Mouse (Mus musculus): ENCODE results near the gene Cib4. TPM values are rescaled to one million over a fixed set of nuclear protein-coding genes. Genes with fewer than 3 reads are reported as not detected.
A peak's percentile ranks its signal among the peaks of the same experiment; 100 is the strongest.

The Cib4 gene
- total RNA-seq, 4 experiments from 2014 or later, result not detected

DNA sequence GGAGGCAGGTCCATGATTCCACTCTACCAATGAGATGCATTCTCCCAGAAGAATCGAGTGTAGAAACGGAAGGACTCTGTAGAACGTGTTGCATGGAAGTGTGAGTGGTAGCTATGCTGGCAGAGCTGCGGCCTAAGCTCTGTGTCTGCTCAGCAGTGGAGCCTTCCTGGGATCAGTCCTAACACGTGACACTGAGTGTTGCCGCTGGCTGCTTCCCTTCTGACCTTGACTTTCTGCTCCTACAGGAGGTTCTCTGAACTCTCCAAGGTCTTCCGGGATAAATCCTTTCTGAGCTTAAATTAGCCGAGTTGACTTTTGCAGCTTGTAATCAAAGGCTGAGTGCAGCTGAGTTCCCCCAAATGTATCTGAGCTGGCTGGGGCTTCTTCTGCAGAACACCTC, 28.7 kb upstream of the Cib4 start:
- no peak for DNase-seq (ENCODE audit: low spot score in 2 of 2)

DNA sequence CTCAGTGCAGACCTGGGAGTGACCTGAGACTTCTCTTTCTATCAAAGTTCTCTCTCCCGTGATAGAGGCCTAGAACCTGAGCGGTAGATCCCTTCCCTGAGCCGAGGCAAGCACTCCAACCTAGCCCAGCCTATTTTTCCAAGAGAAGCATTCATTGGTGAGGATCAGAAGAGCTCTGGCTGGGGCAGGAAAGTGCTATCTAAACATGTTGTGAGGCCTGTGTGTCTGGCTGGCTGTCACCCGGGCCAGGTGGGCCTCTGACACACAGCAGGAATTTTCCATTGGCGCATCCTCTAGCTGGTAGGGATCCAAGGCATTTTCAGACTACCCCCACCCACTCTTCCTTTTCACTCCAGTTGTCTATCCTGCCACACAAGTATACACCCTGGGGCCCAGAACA, 26.2 kb upstream of the Cib4 start:
- DNase-seq (ENCODE audit: low spot score in 2 of 2), result no peak

DNA sequence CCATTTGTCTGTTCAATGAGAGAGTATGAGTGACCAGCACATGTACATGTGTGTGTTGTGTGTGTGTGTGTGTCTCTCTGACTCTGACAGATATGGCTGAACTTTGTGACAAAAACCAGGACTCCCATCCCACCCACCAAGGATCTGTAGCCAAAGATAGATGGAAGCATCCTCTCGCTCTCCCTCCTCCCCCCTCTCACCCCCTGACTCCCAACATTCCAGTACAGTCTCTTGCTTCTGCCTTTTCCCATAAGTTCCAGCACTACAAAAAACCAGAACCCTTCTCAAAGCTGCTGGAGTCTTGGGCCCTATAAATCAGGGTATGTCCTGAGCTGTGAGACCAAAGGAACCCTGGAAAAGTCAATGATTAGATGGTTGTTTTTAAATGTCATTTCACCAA, 22.8 kb upstream of the Cib4 start:
- DNase-seq (ENCODE audit: low spot score in 2 of 2), result no peak

DNA sequence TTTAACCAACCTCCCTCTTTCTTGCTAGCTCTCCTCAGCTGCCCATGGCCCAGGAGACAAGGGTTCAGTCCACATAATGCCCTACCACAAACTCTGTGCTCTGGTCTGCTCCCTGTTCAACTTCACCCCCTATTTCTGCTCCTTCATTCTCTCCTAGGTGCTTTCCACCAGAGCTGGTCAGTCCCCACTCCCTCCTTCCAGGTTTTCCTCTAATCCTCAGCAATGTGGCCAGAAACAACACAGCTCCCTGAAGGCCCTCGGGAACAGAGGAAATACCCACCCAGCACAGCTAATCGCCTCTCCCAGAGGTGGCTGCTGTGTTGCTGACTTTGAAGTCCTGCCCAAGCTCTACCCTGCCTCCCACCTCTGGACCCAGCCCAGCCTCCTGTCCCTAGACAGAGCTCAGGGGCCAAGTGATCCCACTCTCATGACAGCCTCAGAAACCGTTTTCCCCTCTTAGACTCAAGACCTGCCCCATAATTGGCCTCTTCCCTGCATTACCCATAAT, 14.4 kb upstream of the Cib4 start:
- no peak for DNase-seq (ENCODE audit: low spot score in 2 of 2)

DNA sequence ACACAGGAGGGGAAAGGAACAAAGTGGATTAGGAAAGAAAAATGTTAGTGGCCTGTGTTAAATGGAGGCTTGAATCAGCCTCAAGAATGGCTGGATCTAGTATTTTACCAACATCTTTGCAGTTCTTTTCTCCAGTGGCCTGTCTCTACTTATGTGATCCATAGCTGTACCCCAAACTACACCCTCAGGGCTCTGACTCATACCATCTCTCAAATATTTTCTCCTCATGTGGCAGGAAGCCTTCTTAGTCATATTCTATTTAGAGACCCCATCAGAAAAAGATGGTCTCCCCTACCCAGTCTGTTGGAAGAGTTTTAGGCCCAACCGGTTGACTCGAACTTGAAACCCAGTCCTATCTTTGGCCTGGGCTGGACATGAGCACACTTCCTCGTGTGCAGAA, 13.8 kb upstream of the Cib4 start:
- DNase-seq (ENCODE audit: low spot score in 2 of 2), result no peak

DNA sequence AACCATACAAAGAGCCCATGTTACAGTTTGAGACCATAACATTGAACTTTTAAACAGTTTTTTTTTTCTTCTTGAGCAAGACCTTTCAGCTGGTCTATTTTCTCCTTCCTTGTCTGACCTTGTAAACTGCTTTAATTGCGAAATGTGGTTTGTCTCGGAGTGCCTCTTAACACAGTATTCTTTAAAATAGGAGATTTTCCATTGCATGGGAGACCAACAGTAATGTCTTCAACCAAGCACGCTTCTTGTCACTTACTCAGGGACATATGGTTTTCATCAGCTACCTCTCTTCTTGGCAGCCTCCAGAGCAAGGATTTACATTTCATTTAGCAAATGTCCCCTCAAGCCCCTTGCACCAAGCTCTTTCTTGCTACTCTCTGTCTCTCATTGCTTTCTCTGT, 10.6 kb upstream of the Cib4 start:
- no peak for DNase-seq (ENCODE audit: low spot score in 2 of 2)

DNA sequence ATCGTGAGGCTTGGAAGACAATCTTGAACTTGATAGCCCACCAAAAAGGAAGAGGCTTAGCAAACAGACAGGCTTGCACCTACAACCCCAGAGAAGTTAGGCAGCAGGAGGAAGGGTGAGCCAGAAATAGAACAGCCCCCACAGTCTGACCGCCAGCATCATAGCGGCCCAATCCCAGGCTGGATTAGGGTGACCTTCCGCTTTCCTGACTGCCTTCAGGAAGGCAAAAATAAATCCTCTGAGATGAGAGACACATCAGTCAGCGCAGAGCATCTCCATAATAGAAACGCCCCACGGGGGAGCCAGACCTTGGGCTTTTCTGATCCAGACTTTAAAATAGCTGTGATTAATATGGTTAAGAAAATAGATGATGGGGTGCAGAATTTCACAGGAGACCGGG, 9.3 kb upstream of the Cib4 start:
- no peak for DNase-seq (ENCODE audit: low spot score in 2 of 2)

DNA sequence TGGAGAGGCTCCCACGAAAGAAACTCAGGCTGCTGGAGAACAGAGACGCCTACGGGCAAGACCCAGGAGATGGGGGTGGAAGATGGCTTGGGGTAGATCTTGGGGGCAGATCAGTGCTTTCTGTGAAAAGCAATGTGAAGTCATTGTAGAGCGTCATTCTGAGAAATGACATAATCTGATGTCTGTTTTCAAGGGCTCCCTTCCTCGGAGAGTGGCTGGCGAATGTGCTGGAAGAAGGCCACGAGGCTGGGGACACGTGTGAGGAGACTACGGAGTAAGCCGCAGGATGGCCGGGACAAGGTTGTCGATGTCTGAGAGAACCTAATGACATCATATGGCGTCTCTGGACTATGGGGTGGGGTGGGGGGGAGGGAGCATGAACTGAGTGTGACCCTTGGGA, 8.3 kb upstream of the Cib4 start:
- DNase-seq (ENCODE audit: low spot score in 2 of 2), result no peak

DNA sequence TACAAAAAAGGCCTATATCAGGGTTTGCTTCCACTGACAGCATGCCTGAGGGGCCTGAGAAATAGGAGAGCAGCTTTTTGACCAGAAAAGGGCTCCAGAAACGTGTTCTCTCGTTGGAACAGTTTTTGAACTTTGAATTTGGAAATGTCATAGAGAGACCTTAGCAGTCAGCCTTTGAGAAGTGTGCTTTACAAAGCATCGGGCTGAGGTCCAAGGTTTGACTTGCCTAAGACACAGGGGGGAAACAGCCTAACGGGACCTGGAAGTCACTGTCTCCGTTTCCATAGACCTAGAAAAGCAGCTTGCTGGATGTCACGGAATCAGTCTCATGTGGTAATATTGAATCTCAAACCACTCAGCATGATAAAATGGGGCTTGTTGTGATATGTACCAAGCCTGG, 6.4 kb upstream of the Cib4 start:
- DNase-seq (ENCODE audit: low spot score in 2 of 2), result no peak

DNA sequence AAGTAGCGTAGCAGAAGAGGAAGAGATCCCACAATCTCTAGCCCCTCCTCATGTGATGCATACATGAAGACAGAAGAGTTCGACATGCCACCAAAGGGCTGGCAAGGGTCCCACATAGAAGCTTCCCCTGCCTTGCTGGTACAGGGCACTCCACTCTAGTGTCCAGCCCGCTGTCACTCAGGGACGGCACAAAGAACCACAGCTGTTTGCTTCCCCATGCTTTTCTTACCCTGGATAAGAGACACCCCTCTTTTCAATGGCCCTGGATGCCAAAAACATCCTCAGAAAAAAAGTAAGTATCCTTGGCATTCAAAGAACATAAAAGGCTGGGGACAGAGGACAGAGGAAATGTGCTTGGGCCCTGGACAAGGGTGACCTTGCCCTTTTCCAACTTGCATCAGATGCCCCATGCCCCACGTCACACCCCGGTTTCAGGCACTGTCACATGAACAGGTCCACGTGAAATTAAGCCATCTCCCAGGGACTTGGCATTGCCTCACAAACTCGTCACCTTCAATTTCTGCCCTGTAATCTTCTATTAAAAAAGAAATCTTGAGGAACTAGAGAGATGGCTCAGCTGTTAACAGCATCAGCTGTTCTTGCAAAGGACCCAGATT, 5.5 kb upstream of the Cib4 start:
- no peak for DNase-seq (ENCODE audit: low spot score in 2 of 2)

DNA sequence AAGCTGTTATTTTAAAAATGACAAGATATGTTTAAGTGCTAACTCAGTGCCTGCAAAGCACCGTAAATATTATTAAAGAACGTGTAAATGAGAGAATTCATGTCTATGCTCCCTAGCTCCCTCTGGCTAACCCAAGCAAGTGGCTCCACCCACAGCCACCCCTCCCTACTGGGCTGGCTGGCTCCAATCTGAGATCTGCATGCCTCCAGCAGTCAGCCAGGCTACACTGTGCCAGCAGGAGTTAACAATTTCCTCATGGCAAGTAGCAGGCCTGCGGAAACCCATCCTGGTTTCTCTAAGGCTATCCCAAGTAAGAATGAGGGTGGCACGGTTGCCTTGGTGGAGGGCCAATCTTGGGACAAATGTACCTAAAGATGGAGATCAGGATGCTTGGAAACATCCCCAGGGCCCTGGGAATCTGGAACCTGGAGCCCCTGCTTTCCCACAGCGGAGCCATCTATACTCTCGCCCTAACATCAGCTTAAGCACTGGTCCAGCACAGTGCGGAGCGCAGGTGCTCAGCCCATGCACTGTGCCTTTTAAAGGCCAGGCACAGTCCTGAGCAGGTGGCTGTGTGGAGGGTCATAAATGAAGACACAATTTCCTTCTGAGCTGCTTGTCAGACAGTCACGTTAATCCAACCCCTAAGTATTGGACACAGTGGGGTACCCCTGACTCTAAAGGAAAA, 4.8 kb upstream of the Cib4 start:
- no peak for DNase-seq (ENCODE audit: low spot score in 2 of 2)

DNA sequence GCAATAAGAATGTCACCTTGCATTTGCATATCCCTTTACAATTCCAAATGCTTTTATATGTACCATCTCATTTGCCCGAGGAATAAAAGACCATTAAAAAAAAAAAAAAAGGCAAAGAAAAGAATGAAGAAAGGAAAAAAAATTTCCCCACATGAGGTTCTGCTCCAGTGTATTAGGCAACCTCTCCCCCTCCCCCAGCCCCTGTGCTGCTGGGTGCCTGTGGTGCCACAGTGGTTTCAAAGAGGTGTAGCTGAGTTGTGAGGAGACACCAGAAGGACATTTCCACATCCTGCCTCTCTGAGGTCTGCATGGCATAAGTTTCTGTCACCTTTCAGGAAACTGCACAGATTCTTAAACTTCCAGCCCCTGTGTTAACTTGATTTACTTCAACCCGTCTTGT, 3.0 kb upstream of the Cib4 start:
- DNase-seq (ENCODE audit: low spot score in 2 of 2), result no peak

DNA sequence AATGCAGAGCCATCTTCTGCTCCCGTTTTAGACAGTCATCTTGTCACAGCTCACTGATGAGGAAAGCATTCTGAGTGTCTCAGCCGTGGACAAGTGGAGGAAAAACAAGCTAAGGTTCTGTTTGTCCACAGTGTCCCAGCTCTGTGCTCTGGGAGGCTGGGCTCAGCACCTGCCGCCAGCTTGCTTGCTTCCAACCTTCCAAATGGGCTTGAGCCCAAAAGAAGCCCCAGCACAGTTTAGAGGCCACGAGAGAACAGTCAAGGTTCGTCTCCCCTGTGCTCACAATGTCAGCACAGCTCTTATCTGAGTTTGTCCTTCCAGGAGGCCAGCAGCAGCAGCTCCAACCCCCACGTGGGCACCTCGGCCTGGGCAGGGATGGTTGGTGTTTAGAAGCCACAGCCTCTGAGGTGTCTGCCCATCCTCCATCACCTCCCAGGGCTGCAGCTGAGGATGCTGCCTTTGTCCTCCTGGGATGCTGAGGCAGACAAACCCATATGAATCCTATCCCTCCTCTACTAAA, 9.5 kb downstream of the Cib4 start:
- no peak for DNase-seq (ENCODE audit: low spot score in 2 of 2)

DNA sequence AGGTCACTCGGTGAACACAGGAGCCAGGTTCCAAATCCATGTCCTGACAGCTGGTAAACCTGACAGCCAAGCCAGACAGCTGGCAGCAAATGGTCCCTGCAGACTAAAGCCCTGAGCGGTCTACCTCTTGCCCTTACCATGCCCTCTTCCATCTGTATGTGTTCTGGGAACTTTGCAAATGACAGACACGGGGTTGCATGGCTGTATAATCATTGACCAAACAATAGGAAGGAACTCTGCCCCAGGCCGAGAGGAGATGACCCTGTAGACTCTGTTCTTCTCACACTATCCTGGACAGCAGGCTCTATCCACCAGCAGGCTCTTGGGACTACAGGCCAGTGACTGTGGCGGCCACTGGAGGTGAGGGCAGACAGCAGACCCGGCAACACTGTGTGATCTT, 11.0 kb downstream of the Cib4 start:
- DNase-seq (ENCODE audit: low spot score in 2 of 2), result no peak

DNA sequence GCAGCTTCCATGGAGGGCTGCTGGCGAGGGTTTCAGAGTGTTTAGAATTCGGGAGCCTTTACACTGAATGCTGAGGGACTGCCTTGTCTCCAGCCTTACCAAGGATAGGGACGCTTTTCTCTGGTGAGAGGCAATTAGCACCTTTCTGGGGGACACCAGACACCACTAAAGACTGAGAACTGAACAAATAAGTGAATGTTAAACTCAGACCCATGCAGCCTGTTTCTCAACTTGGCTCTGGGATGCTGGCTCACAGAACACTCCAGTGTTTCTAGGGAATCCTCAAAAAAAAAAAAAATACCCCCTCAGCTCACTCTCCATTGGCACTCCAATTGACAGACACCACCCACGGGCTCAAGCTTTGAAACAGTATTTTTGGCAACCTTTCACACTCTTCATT, 16.7 kb downstream of the Cib4 start:
- no peak for DNase-seq (ENCODE audit: low spot score in 2 of 2)

DNA sequence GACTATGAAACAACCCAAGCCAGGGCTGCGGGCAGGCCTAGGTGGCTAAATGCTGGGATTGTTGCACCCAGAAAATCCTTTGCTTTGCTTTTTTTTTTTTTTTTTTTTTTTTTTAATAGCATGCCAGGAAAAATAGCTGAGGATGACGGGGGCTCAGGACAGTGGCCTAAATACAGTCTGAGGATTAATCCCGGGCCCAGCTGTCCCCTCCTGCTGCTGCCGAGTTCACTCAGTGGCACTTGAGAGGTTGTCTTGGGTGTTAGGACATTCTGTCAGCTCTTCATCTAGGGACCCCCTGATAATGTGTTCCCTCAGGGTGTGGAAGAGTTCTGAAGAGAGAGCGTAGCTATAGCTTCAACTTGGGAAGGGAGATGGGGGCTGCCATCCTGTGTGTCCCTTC, 18.5 kb downstream of the Cib4 start:
- DNase-seq (ENCODE audit: low spot score in 2 of 2), result no peak

DNA sequence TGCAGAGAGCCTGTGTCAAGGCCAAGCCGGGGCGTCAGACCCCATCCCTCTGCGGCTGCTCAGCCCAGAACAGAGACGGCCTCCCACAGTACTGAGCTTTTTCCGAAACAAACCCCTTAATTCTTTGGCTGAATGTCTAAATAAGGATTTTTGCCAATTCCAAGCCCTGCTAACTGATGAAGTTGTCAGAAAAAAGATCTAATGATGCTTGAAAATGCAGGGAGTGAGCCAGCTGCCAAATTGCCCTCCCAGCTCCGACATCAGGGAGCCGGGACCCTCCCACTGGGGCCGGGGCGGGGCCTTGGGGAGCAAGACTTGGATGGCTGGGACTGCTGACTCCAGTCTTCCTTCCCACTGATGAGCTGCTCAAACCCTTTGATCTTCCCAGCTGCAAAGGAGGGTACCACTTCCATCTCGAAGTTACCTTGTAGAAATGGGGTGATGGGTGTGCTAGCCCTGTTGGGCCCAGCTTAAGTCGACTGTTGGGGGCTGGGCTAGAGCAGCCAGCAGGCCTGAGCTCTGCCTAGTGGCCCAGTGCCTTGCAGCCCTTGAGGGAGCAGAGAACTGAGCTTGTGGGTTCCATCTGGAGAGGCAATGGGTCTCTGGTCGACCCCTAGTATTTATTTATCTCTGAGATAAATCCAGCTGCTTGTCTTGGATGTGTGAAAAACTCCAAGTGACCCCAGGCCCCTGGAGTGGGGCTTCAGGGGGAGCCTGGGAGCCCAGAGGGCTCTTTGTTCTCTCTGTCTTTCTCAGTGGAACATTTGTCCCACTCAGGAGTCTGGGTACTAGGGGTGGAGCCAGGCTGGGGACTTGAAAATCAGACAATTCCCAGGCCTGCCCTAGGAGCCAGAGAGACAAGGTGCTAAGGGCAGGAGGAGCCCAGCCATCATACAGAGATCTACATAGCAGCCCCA, 19.5 kb downstream of the Cib4 start:
- peak; percentile 24 to 38 for DNase-seq (ENCODE audit: low spot score in 2 of 2)

DNA sequence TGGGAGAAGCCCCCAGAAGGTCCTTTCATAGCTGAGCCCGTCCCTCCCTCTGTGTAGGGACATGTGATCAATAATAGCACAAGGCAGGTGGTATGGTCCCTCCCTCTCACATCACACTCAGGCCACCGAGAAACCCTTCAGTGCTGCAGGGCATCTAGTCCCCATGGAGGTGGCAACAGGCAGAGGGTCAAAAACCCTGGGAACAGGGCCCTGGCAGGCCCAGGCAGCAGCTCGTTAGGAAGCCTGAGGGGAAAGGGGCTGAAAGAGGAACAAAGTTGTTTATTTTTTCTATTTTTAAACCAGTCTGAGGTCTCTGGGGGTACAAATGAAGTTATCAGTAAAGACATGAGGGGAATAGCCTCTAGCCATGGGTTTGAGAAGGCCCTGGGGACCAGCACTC, 21.4 kb downstream of the Cib4 start:
- no peak for DNase-seq (ENCODE audit: low spot score in 2 of 2)

DNA sequence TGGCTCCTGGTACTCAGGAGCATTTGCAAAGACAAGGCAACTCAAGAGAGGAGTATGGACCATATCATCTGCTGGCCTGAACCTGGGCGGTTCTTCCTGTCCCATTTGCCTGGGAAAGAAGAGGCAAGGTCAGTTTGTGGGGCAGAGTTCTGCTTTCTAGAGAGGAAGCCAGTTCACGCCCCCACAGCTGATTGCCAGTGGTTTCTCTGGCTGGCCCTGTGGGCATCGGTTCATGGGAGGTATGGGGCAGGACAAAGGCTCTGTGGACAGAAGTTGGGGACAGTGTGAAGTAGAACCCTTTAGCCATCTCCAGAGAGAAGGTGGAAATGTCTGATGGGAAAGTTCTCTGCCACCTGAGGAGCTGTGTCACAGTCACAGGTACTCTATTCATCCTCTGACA, 22.5 kb downstream of the Cib4 start:
- DNase-seq (ENCODE audit: low spot score in 2 of 2), result no peak

DNA sequence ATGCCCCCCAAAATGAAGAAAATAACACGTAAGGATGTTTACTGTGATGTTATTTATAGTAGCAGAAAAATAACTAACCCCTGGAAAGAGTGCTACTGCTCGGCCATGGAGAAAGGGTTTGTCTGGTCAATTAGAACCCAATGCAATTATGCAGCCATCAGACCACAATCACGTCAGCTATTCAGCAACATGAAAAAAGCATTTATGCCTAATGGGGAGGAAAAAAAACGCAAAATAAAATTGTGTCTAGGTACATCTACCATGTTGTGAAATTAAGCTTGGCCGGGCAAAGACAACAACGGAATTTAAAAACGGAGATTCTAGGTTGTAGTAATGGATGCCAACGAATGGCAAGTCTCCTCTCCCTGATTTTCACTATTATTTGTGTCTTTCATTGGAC, 23.2 kb downstream of the Cib4 start:
- no peak for DNase-seq (ENCODE audit: low spot score in 2 of 2)

DNA sequence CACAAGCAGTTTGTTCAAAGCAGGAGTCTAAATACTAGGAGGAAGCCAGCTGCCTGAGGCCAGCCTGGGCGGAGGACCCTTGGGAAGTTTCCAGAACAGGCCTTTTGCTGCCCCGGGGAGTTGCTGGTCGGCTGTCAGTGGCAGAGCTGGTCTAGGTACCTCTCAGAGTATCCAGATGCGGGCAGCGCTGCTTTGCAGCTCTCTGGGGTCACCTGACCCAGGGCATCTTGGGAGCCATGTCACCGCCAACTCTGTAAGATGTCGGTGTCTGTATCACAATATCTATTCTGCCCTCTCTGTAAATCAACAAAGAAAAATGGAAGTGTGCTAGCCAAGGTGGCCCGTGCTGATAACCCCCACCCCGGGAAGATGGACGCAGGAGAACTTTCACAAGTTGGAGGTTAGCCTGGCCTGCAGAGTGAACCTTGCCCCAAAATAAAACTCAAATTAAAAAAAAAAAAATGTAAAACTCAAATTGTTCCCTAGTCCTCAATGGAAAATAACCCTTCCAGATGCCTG, 25.4 kb downstream of the Cib4 start:
- DNase-seq (ENCODE audit: low spot score in 2 of 2), result no peak

DNA sequence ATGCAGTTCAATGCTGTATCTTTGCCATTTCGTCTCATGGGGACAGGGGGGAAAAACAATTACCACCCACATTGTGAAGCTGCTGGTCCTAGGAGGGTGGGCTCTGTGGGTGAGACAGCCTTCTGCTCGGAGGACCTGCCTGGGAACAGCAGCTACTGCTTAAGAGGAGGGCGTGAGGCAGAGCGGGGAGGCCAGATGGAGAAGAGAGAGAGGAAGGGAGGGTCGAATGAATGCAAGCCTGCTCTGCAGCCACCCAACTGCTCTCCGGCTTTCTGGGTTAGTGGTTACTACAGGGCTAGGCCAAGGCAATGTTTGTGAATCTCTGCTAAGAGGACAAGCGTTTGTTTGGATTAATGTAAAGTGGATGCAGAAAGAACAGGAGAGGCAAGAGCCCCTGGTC, 26.1 kb downstream of the Cib4 start:
- DNase-seq (ENCODE audit: low spot score in 2 of 2), result no peak
